Mouse (Mus musculus): ENCODE results near the gene Rmnd5b. TPM values are rescaled to one million over a fixed set of nuclear protein-coding genes. Genes with fewer than 3 reads are reported as not detected.
A peak's percentile ranks its signal among the peaks of the same experiment; 100 is the strongest.
"Not testable (repeated sequence)": the region's sequence is repeated elsewhere in the genome, so short reads cannot be mapped to it uniquely, and the experiment has no call there.

Rmnd5b gene
- polyA plus RNA-seq, 1 experiment from 2014 or later: 16.0 TPM

GRCm38 (mm10) chr11:51620084-51620483, 15.6 kb downstream of the Rmnd5b start:
- Histone ChIP-seq H3K4me1 (ENCODE audit: insufficient read depth) (peaks cover 19% of the 10 kb centered on the region), H3K4me3 (ENCODE audit: low read depth, low read length) (peak overlapping the region; percentile 81), H3K9ac (replicated peaks) (peak overlapping the region; percentile 93), H3K36me3 (replicated peaks; ENCODE audit: insufficient read depth, low read length) (peaks cover 29% of the 10 kb centered on the region), H3K27me3 (ENCODE audit: insufficient read depth, low read length) (no peaks in the 10 kb centered on the region), H3K4me2 (ENCODE audit: low read depth, low read length) (peak overlapping the region; percentile 94), H3K27ac (ENCODE audit: low read depth) (peak overlapping the region; percentile 80), H3K9me3 (ENCODE audit: low read length) (no peaks in the 10 kb centered on the region)
- DNase-seq (no peak), ATAC-seq (no peak)
- under 1% methylated on average over 11 of the region's 11 CpGs for WGBS (ENCODE audit: insufficient replicate concordance)
- no peak for TF ChIP-seq CTCF (IDR thresholded peaks at IDR 0.05; ENCODE audit: low read depth)
- no peak for TF ChIP-seq EP300 (IDR thresholded peaks at IDR 0.05; ENCODE audit: low read depth)

- H3K9ac ChIP-seq (replicated peaks): peak within 1 kb of the TSS; percentile 93
Measured at GRCm38 (mm10) chr11:51619409-51620060, 16.2 kb downstream of the Rmnd5b start, which contains the start of gene Nhp2. TSS of gene Nhp2 (plus strand) at chr11:51619735.

GRCm38 (mm10) chr11:51618894-51619408, 16.7 kb downstream of the Rmnd5b start:
- DNase-seq (no peak), ATAC-seq (peak; percentile 5; the same call in 1 of the 2 replicates)
- Histone ChIP-seq H3K27ac (ENCODE audit: low read depth) (peak overlapping the region; percentile 36; the same call in 1 of the 2 replicates), H3K4me2 (ENCODE audit: low read depth, low read length) (peak overlapping the region; percentile 94), H3K27me3 (ENCODE audit: insufficient read depth, low read length) (no peaks in the 10 kb centered on the region), H3K36me3 (replicated peaks; ENCODE audit: insufficient read depth, low read length) (peaks cover 21% of the 10 kb centered on the region), H3K4me1 (ENCODE audit: insufficient read depth) (peaks cover 25% of the 10 kb centered on the region), H3K9me3 (ENCODE audit: low read length) (no peaks in the 10 kb centered on the region), H3K4me3 (ENCODE audit: low read depth, low read length) (peak overlapping the region; percentile 81), H3K9ac (replicated peaks) (peak overlapping the region; percentile 93)
- WGBS (ENCODE audit: insufficient replicate concordance): 29% methylated on average over 8 of the region's 8 CpGs
- TF ChIP-seq CTCF (IDR thresholded peaks at IDR 0.05; ENCODE audit: low read depth) (no peak), EP300 (IDR thresholded peaks at IDR 0.05; ENCODE audit: low read depth) (no peak)

More at GRCm38 (mm10) chr11:51619409-51620060, 16.2 kb downstream of the Rmnd5b start, which contains the start of gene Nhp2:
- peak within 1 kb of the TSS; percentile 80 for H3K27ac ChIP-seq (ENCODE audit: low read depth)
- H3K36me3 ChIP-seq (replicated peaks; ENCODE audit: insufficient read depth, low read length): peaks cover 26% of the 10 kb centered on the region
- DNase-seq (peak; percentile 96), ATAC-seq (peak; percentile 90)
- H3K9me3 ChIP-seq (ENCODE audit: low read length): no peaks in the 10 kb centered on the region
- no peaks in the 10 kb centered on the region for H3K27me3 ChIP-seq (ENCODE audit: insufficient read depth, low read length)
- peak within 1 kb of the TSS; percentile 81 for H3K4me3 ChIP-seq (ENCODE audit: low read depth, low read length)
- H3K4me1 ChIP-seq (ENCODE audit: insufficient read depth): peaks cover 25% of the 10 kb centered on the region
- peak within 1 kb of the TSS; percentile 94 for H3K4me2 ChIP-seq (ENCODE audit: low read depth, low read length)
- TF ChIP-seq EP300 (IDR thresholded peaks at IDR 0.05; ENCODE audit: low read depth): peak; percentile 67
- TF ChIP-seq CTCF (IDR thresholded peaks at IDR 0.05; ENCODE audit: low read depth): no peak
- under 1% methylated on average over 51 of the region's 51 CpGs for WGBS (ENCODE audit: insufficient replicate concordance)

GRCm38 (mm10) chr11:51617693-51618092, 18.0 kb downstream of the Rmnd5b start:
- no peaks in the 10 kb centered on the region for H3K9me3 ChIP-seq (ENCODE audit: low read length)
- no peak for TF ChIP-seq EP300 (IDR thresholded peaks at IDR 0.05; ENCODE audit: low read depth)
- peak; percentile 89 for TF ChIP-seq CTCF (IDR thresholded peaks at IDR 0.05; ENCODE audit: low read depth)
- 2% methylated on average over 4 of the region's 4 CpGs for WGBS (ENCODE audit: insufficient replicate concordance)
- no peak overlapping the region for H3K27ac ChIP-seq (ENCODE audit: low read depth)
- H3K36me3 ChIP-seq (replicated peaks; ENCODE audit: insufficient read depth, low read length): peaks cover 8% of the 10 kb centered on the region; the same call in 1 of the 2 replicates
- peaks cover 25% of the 10 kb centered on the region for H3K4me1 ChIP-seq (ENCODE audit: insufficient read depth)
- no peak overlapping the region for H3K9ac ChIP-seq (replicated peaks)
- no peak overlapping the region for H3K4me3 ChIP-seq (ENCODE audit: low read depth, low read length)
- no peaks in the 10 kb centered on the region for H3K27me3 ChIP-seq (ENCODE audit: insufficient read depth, low read length)
- ATAC-seq: no peak
- DNase-seq: peak; percentile 74
- H3K4me2 ChIP-seq (ENCODE audit: low read depth, low read length): no peak overlapping the region

- not testable (repeated sequence) for H3K9me3 ChIP-seq (ENCODE audit: low read length); ATAC-seq; H3K27me3 ChIP-seq (ENCODE audit: insufficient read depth, low read length); DNase-seq; H3K36me3 ChIP-seq (replicated peaks; ENCODE audit: insufficient read depth, low read length)
- peak overlapping the region; percentile 88 for H3K4me2 ChIP-seq (ENCODE audit: low read depth, low read length)
- H3K9ac ChIP-seq (replicated peaks): 0 out of 2 replicates have a peak overlapping the region, but pooled peaks have one; percentile 80
- 79% methylated on average over 7 of the region's 7 CpGs for WGBS (ENCODE audit: insufficient replicate concordance)
- H3K4me3 ChIP-seq (ENCODE audit: low read depth, low read length): peak overlapping the region; percentile 56
- H3K4me1 ChIP-seq (ENCODE audit: insufficient read depth): peaks cover 24% of the 10 kb centered on the region
- peak overlapping the region; percentile 96 for H3K27ac ChIP-seq (ENCODE audit: low read depth)
Measured at GRCm38 (mm10) chr11:51616113-51616512, 19.6 kb downstream of the Rmnd5b start.

- Histone ChIP-seq H3K9me3 (ENCODE audit: low read length) (no peaks in the 10 kb centered on the region), H3K4me3 (ENCODE audit: low read depth, low read length) (peak overlapping the region; percentile 56), H3K27ac (ENCODE audit: low read depth) (peak overlapping the region; percentile 96), H3K4me1 (ENCODE audit: insufficient read depth) (peaks cover 21% of the 10 kb centered on the region), H3K9ac (replicated peaks) (peak overlapping the region; percentile 80), H3K4me2 (ENCODE audit: low read depth, low read length) (peak overlapping the region; percentile 88), H3K27me3 (ENCODE audit: insufficient read depth, low read length) (no peaks in the 10 kb centered on the region), H3K36me3 (replicated peaks; ENCODE audit: insufficient read depth, low read length) (no peaks in the 10 kb centered on the region)
- WGBS (ENCODE audit: insufficient replicate concordance): 1% methylated on average over 14 of the region's 14 CpGs
- no peak for TF ChIP-seq EP300 (IDR thresholded peaks at IDR 0.05; ENCODE audit: low read depth)
- TF ChIP-seq CTCF (IDR thresholded peaks at IDR 0.05; ENCODE audit: low read depth): no peak
- ATAC-seq: peak; percentile 69
- DNase-seq: peak; percentile 88
Measured at GRCm38 (mm10) chr11:51615601-51616000, 20.1 kb downstream of the Rmnd5b start.
